Mouse (Mus musculus): ENCODE data around the gene Gde1.

Gde1 gene

GRCm38 (mm10) chr7:118705101-118705961 is at the start of gene Gde1:
Gene Gde1, minus strand, starts transcription at chr7:118705778.
- DNase-seq: peak; percentile 93

GRCm38 (mm10) chr7:118751625-118752024 is 46.0 kb upstream of the Gde1 start:
- DNase-seq: no peak

GRCm38 (mm10) chr7:118749706-118750105 is 44.1 kb upstream of the Gde1 start:
- DNase-seq: no peak

GRCm38 (mm10) chr7:118747891-118748672 is 42.5 kb upstream of the Gde1 start:
- no peak for DNase-seq

GRCm38 (mm10) chr7:118744766-118745165 is 39.2 kb upstream of the Gde1 start:
- DNase-seq: no peak

DNA sequence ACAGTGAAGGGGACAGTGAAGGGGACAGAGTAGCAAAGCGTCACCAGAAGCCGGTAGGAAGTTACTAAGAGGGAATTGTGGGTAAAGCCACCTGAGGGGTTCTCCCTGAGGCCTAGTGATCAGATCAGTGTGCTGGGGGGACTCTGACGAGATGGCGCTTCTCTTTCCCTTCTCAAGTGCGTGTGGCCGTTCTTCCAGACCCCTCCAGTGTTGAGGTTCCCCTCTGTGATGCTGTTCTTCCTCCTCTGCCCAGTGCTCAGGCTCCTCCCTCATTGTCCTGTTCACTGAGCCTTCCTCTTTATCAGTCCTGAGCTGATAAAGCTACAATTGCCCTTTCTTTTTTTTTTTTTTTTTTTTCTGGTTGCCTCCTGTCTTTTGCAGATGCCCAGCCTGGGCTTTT is 36.7 kb upstream of the Gde1 start:
- no peak for DNase-seq

DNA sequence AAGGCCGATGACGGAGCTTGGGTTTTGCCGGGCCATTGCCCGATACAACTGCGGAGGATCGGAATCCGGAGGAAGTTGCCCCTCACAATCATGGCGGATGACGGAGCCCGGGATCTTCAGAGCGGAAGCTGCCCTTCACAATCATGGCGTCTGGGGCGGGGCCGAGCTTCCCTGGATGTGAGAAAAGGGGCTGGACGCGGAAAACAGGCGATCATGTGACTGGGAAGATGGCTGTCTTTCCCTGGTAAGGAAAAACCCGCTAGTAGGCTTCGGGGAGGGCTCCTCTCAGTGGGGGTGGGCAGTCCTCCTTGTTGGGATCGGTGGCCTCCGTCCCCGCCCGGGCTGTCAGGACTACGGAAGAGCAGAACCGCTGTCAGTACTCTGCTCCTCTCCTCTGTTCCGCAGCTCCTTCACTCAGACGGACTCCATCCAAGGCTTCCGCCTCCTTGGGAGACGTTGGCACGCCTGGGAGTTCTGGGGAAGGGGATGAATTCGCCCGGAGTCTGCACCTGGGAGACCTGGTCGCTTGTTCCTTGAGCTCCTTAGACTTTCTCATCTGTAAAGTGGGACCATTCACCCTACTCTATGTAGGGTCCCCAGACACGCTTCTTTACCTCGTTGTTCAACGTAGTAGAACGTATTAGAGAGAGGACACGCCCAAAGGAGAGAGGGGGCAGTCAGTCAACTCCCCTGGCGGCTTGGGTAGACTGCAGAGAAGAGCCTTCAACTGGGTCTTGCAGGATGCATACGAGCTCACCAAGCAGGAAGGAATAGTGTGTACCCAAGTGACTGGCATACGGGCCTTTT is 35.2 kb upstream of the Gde1 start:
- peak; percentile 96 for DNase-seq

DNA sequence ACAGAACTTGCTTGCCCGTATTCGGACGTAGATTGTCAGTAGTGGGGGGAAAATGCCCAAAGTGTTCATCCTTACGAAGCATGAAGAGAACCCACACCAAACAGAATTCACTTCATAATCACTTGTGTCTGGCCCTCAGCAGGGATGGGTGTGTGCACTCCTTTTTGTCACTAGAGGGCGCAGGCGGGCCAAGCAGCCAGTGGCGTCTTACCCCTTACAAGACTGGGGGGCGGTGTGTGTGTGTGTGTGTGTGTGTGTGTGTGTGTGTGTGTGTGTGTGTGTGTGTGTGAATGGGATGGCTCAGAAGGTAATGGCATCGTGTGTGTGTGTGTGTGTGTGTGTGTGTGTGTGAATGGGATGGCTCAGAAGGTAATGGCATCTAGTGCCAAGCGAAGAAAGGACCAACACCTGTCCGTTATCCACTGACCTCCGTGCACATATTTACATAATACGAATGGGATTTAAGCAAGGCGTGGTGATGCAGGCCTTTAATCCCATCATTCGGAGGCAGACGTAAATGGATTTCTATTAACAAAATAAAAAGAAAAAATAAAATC is 34.5 kb upstream of the Gde1 start, which contains the start of gene Vps35l:
Vps35l (plus strand) TSS at position 252 of the 557 bp plus-strand sequence.
- peak; percentile 93 for DNase-seq

- peak; percentile 43 for DNase-seq
Observed at GRCm38 (mm10) chr7:118738730-118739129, 33.2 kb upstream of the Gde1 start.

GRCm38 (mm10) chr7:118733225-118733624 is 27.6 kb upstream of the Gde1 start:
- no peak for DNase-seq

- DNase-seq: no peak
Observed at GRCm38 (mm10) chr7:118731781-118732180, 26.2 kb upstream of the Gde1 start.

DNA sequence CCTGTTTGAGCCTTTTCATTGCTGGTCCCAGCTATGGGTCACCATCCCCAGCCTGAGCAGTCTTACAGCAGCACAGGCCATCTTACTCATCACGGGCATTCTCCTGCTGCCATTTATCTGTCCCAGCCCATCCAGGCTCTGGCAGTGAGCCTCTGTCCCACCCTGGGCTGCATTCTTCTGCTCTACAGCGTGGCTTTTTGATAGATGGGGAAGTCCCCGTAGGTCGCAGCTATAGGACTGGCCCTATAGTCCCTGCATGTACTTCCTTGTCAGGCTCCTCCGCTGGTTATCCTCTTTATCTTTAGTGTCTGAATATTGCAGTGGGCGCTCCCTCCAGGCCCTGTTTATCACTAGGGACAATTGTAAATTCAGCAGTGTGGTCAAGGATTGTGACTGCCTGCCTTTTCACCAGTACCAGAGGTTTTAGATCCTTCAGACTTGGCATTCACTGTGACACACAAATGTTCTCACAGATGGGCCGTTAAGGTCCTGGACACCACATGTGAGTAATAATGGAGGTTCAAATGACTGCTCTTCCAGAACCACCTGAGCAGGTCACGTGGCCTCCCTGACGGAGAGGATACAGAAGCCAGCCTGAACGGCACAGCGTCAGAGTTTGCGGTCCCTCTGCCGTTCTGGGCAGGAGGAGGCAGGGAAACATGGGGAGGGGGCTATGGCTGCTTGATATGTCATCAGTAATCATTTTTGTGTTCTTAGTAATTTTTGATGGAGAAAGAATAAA is 23.4 kb upstream of the Gde1 start:
- no peak for DNase-seq

GRCm38 (mm10) chr7:118725459-118725858 is 19.9 kb upstream of the Gde1 start:
- no peak for DNase-seq

DNA sequence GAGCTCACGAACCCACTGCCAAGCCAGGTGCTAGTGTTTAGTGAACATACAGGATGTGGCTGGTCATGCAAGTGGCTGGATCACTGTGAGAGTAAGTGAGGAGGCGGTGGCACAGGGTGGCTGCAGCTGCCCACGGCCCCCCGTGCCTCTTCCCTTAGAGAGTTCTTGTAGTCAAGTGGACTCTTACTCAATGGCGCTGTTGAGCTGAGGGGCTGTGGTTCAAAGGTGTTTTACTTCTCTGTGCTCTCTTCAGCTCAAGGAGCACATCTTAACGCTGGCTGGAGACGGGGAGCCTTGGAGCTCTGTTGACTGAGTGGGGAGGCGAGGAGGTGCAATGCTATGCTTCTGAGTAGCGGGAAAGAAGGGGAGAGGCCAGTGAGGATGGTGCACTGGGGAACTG is 18.3 kb upstream of the Gde1 start:
- DNase-seq: no peak

GRCm38 (mm10) chr7:118718066-118718465 is 12.5 kb upstream of the Gde1 start:
- no peak for DNase-seq

DNA sequence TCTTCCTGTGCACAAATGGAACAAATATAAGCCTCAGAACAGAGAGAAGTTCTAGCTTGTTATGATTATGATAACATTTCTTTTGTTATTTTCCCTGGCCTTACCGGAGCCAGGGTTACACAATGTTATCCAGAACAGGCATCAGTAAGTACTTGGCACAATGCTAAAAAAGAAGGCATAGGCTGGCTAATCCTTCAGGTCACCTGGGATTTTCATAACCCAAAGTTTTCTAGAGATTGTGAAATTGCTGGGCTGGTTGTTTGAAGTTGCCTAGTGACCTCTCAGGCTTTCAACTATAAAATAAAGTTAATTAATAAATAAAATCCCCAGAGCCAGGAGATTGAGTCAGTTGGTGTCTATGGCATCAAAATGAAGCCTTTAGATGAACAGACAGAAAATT is 9.3 kb upstream of the Gde1 start:
- no peak for DNase-seq

DNA sequence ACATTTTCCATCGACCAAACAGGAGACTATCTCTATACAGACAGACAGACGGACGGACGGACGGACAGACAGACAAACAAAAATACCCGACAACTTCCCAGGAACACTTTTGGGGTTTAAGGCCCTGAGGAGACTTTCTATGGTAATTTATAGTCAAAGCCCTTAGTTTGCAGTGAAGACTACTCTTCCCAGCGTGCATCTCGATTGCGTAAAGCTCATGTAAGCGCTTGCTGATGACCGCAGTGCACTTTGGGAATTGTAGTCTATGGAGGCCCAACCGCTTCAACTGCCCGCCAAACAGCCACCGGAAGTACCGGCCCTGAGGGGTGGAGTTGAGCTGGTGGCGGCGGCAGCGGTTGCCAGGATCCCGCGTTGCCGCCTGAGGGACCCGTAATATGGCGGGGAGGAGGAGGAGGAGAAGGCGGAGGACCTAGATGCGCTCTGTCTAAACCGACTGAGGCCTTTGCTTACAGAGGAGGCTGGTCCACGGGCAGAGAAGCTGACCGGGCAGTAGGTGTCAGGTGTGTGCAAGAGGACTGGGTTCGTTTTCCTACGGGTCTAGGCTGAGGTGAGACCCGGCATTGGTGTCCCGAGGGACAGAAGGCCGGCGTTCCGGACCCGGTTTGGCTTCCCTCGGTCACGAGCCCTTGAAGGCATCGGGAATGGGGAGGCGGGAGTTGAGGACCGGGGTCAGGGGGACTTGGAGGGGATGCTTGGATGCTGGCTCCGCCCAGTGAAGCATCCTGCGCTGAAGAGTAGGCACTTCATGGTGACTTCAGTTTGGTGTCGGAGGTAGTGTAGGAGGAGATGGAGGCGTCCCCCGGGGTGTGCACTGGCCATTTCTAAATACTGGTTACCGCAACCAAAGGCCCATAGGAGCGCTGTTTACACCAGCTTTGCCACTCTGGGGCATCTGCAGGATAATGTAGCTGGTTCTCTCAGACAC is 6.9 kb upstream of the Gde1 start, which contains the start of gene Ccp110:
Ccp110 (plus strand) TSS at position 325 of the 946 bp plus-strand sequence.
- DNase-seq: peak; percentile 96

GRCm38 (mm10) chr7:118710776-118711175 is 5.2 kb upstream of the Gde1 start:
- DNase-seq: no peak

DNA sequence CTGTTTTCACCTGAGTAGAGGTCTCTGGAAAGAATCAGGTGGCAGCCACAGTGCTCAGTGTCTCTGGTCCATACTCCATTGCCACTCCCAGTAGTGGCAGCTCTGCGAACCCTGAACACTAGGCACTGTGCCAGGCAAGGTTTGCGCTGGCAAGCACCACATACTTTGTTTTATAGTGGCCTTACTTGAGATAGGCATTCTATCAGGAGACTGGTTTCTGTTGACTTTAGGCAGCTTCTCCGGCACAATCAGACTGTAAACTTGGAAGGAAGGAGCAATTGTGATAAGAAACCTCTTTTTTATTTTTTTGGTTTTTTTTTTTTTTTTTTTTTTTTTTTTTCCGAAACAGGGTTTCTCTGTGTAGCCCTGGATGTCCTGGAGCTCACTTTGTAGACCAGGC is 2.4 kb upstream of the Gde1 start:
- DNase-seq: peak; percentile 35

DNA sequence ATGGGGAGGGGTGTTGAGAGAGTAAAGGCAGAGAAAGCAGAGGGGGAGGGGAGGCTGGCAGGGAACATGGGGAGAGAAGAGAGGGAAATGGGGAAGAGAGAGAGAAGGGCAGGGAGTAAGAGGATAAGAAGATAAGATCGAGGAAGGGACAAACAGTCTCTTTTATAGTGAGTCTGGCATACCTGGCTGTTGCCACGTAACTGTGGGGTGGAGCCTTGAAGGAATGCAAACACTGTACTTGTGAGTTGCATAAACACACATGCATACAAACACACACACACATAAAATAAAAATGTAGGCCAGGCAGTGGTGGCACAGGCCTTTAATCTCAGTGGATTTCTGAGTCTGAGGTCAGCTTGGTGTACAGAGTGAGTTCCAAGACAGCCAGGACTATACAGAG is 1.6 kb upstream of the Gde1 start:
- peak; percentile 33 for DNase-seq

GRCm38 (mm10) chr7:118706488-118706887 is 910 bp upstream of the Gde1 start:
- DNase-seq: peak; percentile 41
